Mouse (Mus musculus) adrenal gland, adult 2 months (tissue): Measurements from ENCODE around the gene Kcnt2. TPM values are rescaled to one million over a fixed set of nuclear protein-coding genes. Genes with fewer than 3 reads are reported as not detected.

Experiments
- DNase-seq: peaks from one replicate; pipeline ENCODE4 v3.0.0; 2021
- polyA plus RNA-seq: library from polyadenylated mRNA; depleted of rRNA; stranded (reverse); fragments of >200 nt; gene quantifications from 2 replicates; pipeline ENCODE4 v1.2.3, GENCODE M21; 2012; rRNA removed
- total RNA-seq, 2 experiments: library from RNA; stranded (reverse); gene quantifications; 2 replicates each; pipeline ENCODE4 v1.2.3; 2021

The Kcnt2 gene
- total and polyA plus RNA-seq, 3 experiments, result 0.02 to 2.1 (median 1.6) TPM

- DNase-seq, result no peak
Observed at GRCm38 (mm10) chr1:140492237-140492636, 246.3 kb downstream of the Kcnt2 start.

DNA sequence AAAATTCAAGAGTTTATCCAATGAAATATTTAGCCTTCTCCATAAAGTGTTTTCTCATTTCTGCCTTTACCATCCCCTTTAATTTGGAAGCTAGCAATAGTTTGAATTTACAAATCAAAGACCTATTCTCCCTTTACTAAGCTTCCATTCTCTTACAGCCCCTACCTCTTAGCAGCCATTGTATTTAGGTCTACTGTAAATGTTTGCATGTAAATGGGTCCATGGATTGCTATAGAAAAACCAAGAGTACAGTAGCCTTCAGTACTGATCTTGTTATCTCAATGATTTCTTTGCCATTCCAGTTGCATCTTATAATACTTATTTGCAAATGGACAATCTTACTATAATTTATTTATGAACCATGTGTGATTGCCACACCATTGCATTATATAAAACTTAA, 267.5 kb downstream of the Kcnt2 start:
- no peak for DNase-seq

- DNase-seq, result peak; percentile 17
Observed at GRCm38 (mm10) chr1:140531285-140531908, 285.4 kb downstream of the Kcnt2 start.

DNA sequence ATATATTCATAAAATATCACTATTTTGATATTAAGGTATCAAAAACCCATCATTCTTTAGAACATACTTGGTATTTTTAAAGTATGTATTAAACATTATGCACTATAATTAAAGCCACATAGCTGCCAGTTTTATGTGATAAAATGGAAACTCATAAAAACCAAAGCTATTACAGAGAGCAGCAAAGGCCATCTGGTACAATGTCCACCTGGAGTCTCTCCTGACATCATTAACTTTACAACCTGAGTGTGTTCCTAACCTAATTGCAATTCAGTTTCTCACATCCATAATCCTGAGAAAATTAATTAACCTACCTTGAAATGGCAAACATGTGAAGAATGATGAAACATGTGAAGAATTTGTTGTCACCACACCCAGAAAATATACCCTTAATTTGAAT, 288.9 kb downstream of the Kcnt2 start:
- no peak for DNase-seq

DNA sequence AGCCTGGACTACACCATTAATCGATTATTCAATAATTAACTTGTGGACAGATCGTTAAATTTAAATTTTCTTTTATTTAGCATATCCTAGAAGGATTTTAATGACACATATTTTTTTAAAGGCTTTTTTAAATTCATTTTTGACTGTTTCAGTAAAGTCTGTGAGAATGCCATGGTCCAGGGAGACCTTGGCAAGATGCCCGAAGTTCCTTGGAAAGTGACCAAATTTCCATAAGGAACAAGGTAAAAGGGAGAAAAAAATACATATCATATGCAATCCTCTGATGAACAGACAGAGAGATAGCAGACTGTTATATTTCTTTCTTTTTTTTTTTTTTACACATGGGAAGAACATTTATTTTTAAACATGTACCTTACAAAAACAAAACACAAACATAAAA, 296.1 kb downstream of the Kcnt2 start:
- peak; percentile 2 for DNase-seq

- DNase-seq, result no peak
Observed at GRCm38 (mm10) chr1:140548711-140549110, 302.8 kb downstream of the Kcnt2 start.

GRCm38 (mm10) chr1:140560801-140561200, 314.8 kb downstream of the Kcnt2 start:
- no peak for DNase-seq

DNA sequence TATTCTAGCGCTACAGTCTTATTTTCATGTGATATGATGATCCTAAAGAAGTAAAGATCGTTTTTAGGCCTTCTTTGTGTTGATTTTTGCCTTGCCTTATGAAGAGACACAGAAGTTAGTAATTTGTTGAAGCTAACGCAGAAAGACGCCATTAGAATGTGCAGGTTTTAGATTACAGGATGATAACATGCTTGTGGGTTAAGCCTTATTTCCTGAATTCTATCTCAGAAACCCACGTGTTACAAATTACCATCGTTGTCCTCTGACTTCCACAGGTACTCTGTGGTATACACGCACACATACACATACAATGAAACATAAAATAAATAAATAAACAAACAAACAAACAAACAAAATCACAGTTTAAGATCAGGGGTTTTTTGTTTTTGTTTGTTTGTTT, 326.2 kb downstream of the Kcnt2 start:
- no peak for DNase-seq

- no peak for DNase-seq
Observed at GRCm38 (mm10) chr1:140578607-140579006, 332.6 kb downstream of the Kcnt2 start.

DNA sequence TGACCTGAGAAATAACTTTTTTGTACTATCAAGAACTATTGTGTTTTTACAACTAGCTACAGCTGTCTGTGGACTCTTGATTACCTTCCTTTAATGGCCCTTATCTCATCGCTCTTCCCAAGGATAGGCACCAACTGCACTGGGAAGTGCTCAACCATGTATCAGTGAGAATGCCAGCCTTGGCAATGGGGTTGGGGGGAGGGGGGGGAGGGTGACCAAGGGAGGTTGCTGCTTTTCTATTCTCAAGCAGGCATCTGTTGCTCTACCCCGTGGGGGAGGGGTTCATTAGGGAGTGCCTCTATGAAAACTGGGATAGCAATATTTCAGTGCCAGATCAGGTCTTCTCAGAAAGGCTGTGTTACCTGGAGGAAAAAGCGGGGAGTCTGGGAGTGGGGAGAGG, 342.3 kb downstream of the Kcnt2 start:
- DNase-seq, result no peak

DNA sequence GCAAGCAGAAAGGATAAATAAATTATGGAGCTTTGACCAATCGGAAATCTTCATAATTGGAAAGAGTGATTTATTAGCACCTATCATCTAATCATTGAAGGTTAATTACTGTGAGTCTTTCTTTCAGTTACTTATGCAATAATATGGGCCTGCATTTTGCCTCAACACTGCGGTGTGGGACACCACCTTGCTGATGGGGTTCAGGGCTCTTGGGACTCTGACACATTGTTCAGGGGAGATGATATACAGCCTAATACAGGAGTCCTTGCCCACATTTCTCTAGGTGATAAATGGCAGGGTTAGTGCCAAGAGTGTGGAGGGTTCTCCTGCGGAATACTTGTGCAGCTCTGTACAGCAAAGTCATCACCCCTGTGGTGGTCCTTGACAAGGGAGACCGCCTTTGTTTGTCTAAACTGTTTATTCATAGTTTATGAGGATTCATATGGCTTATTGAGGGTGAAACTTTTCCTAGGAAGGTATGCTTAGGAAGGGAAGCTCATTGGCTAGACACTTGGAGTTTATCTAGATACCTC, 362.9 kb downstream of the Kcnt2 start:
- DNase-seq, result no peak

DNA sequence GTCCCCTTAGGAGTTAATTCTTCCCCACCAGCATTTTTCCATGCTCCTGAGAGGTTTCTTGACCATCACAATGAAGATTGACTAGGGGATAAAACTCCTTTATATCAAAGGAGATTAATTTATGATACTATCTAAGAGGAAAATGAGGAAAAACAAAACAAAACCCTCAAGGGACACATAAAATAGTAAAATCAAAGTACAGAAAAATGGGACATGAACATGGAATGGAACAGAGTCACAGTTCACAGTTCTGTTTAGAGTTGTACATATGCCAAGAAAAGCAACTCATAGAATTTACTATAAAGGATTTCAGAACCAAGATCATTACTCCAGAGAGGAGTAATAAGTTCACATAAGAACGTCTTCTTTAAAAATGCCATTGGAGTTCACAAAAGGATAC, 367.1 kb downstream of the Kcnt2 start:
- no peak for DNase-seq

DNA sequence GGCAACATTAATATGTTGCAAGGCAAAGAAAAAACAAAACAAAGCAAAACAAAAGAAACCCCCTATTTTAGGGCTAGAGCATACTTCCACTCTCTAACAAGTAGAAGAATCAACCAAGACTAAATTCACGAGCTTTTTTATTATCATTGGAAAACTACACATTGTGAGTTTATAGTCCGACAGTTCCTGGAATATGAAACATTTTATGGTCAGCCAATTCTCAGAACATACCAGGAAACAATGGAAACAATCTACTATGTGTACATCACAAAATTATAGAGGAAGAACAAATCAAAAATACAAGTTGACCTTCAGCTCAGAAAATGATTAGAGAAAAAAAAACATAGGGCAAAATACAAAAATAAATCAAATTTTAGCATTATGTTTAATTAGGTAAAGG, 368.9 kb downstream of the Kcnt2 start:
- no peak for DNase-seq

DNA sequence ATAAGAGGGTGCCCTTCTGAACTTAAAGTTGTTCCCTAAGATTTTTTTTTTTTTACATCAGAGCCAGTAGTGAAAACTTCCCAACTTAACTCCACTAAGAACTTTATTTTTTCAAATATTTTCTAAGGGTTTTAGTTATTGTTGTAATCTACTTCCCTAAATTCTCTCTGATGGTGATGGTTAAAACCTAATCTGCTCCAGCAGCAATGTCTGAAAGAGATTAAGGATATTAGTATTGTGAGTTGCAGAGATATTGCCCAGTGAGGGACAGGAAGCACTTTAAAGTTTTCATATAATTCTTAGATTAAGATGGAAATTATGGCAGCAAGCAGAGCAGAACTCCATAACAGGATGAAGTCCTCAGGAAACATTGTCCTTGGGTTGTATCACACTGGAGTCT, 372.2 kb downstream of the Kcnt2 start:
- no peak for DNase-seq

DNA sequence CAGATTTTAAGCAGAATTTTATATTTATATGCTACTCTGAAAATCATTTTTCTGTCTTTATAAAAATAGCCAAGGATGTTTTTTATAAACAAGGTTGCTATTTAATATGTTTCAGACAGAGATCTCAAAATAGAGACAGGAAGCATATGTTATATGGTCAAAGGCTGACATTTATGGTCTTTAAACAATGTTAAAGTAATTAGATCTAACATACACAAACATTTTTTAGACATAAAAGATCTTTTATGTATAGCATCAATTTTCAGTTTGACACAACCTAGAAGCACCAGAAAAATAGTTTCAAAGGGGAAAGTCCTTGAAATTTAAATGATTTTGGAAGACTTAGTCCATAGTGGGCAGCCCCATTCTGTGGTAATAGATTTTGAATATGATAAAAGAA, 379.0 kb downstream of the Kcnt2 start:
- no peak for DNase-seq

- no peak for DNase-seq
Observed at GRCm38 (mm10) chr1:140659607-140660340, 413.8 kb downstream of the Kcnt2 start.

- no peak for DNase-seq
Observed at GRCm38 (mm10) chr1:140660751-140661403, 414.9 kb downstream of the Kcnt2 start.

- DNase-seq, result no peak
Observed at GRCm38 (mm10) chr1:140661404-140661787, 415.4 kb downstream of the Kcnt2 start.

Other genes with a start within 250 kb of the Kcnt2 start
- 100 to 1,000 TPM; 219 to 278 TPM for gene Cfh, start 62.4 kb upstream of the Kcnt2 start, total RNA-seq
- gene Cfh, start 62.4 kb upstream of the Kcnt2 start, polyA plus RNA-seq, result 2.3 and 2.5 TPM in 2 replicates